Mouse (Mus musculus) myocyte (in vitro differentiated cells): Measurements from ENCODE around the gene Dnajc5.

ENCODE experiments used
- CEBPB ChIP-seq: IDR thresholded peaks from 2 replicates; pipeline ENCODE4 v1.6.1; 2011; ENCODE audit warnings: mild to moderate bottlenecking, moderate library complexity; ENCODE audit not compliant: poor library complexity, insufficient read depth, severe bottlenecking
- MAX ChIP-seq: IDR thresholded peaks from one replicate; pipeline ENCODE4 v1.6.1; 2011; ENCODE audit warnings: low read depth, mild to moderate bottlenecking, control low read depth
- MYOD1 ChIP-seq, 3 experiments: IDR thresholded peaks; one replicate each; pipeline ENCODE4 v1.6.1; 2011; ENCODE audit warnings: control low read depth in 2 of 3, low read depth in 2 of 3, mild to moderate bottlenecking in 2 of 3, moderate library complexity in 1 of 3; ENCODE audit not compliant: insufficient read length in 2 of 3, control insufficient read depth in 1 of 3
- POLR2A ChIP-seq: IDR thresholded peaks from one replicate; pipeline ENCODE4 v1.6.1; 2011; ENCODE audit warnings: low read depth, mild to moderate bottlenecking, control low read depth, moderate library complexity; ENCODE audit not compliant: insufficient read length
- POLR2AphosphoS2 ChIP-seq: IDR thresholded peaks from one replicate; pipeline ENCODE4 v1.6.1; 2011; ENCODE audit warnings: low read depth, control low read depth; ENCODE audit not compliant: insufficient read length
- TCF12 ChIP-seq: IDR thresholded peaks from one replicate; pipeline ENCODE4 v1.6.1; 2011; ENCODE audit warnings: mild to moderate bottlenecking, control low read depth; ENCODE audit not compliant: poor library complexity, insufficient read depth, severe bottlenecking
- TCF3 ChIP-seq: IDR thresholded peaks from one replicate; pipeline ENCODE4 v1.6.1; 2011; ENCODE audit warnings: low read depth, control low read depth; ENCODE audit not compliant: insufficient read length
- USF1 ChIP-seq: IDR thresholded peaks from one replicate; pipeline ENCODE4 v1.6.1; 2011; ENCODE audit warnings: low read depth, mild to moderate bottlenecking, control low read depth, moderate library complexity

- TF ChIP-seq TCF12: no peak
- no peak for TF ChIP-seq TCF3
- no peak for TF ChIP-seq POLR2A
- TF ChIP-seq CEBPB: no peak
- no peak for TF ChIP-seq POLR2AphosphoS2
- no peak for TF ChIP-seq MAX
- TF ChIP-seq MYOD1 (IDR thresholded peaks at IDR 0.05; ENCODE audit: control insufficient read depth in 1 of 3, insufficient read length in 2 of 3, low read depth in 2 of 3): no peak
- TF ChIP-seq USF1: no peak
These were observed 35.6 kb upstream of the Dnajc5 start for GRCm38 (mm10) chr2:181484456-181485233.
